Mouse (Mus musculus) fat pad, adult 2 months (tissue): ENCODE measurements around the gene Dact3.

Source experiments
- DNase-seq: peaks from one replicate; pipeline ENCODE4 v3.0.0-alpha.2; 2011; ENCODE audit warnings: low read depth, low spot score; ENCODE audit errors: extremely low read depth

The Dact3 gene

GRCm38 (mm10) chr7:16915461-16916340 is 40.6 kb downstream of the Dact3 start:
- DNase-seq = no peak

GRCm38 (mm10) chr7:16916342-16917265 is 41.5 kb downstream of the Dact3 start:
- no peak for DNase-seq

GRCm38 (mm10) chr7:16917447-16917846 is 42.3 kb downstream of the Dact3 start:
- DNase-seq = no peak

GRCm38 (mm10) chr7:16918014-16918413 is 42.9 kb downstream of the Dact3 start:
- DNase-seq = no peak

GRCm38 (mm10) chr7:16918670-16919069 is 43.6 kb downstream of the Dact3 start:
- DNase-seq = no peak

- DNase-seq = no peak
Measured at GRCm38 (mm10) chr7:16919395-16920149, 44.5 kb downstream of the Dact3 start.

GRCm38 (mm10) chr7:16920150-16920579 is 45.0 kb downstream of the Dact3 start:
- DNase-seq = no peak

GRCm38 (mm10) chr7:16920818-16921791 is 46.0 kb downstream of the Dact3 start:
- no peak for DNase-seq

- DNase-seq = no peak
Measured at GRCm38 (mm10) chr7:16921881-16922335, 46.8 kb downstream of the Dact3 start.

- no peak for DNase-seq
Measured at GRCm38 (mm10) chr7:16922360-16922973, 47.4 kb downstream of the Dact3 start.

GRCm38 (mm10) chr7:16923283-16924036 is 48.3 kb downstream of the Dact3 start:
- no peak for DNase-seq

GRCm38 (mm10) chr7:16924037-16924834 is 49.1 kb downstream of the Dact3 start, which contains the start of gene Calm3:
Calm3 (minus strand) TSS chr7:16924114.
- peak; percentile 91 for DNase-seq

- DNase-seq = no peak
Measured at GRCm38 (mm10) chr7:16928341-16928740, 53.2 kb downstream of the Dact3 start.

GRCm38 (mm10) chr7:16930850-16931249 is 55.7 kb downstream of the Dact3 start:
- DNase-seq = no peak

GRCm38 (mm10) chr7:16931968-16932627 is 57.0 kb downstream of the Dact3 start:
- no peak for DNase-seq

GRCm38 (mm10) chr7:16932704-16933577 is 57.8 kb downstream of the Dact3 start:
- DNase-seq = no peak
